Comparison of ENCODE assay signal across 9 mouse cellular contexts in the genomic region with DNA sequence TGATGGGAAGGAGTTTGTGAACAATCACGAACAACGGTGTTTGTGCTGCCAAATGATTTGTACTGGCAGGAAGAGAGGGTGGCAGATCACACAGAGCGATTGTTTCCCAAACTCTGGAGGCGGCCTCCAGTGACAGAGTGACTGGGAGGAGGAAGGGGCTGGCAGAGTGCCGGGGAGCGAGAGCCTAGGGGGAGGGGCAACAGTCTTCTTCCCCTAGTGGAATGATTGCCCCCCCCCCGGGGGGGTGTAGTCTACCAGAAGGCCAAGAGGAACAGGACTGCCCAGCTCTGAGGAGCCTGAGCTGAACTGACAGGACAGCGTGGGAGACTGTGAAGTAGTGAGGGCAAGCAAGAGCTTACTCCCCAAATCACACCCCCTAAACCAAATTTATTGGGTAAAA.
DNase-seq lines count a peak whose midpoint lies in the region; ATAC-seq lines count a peak whose summit lies in the region.
"Had no signal": no experiment of that assay in that cellular context is flagged by ENCODE, and none has a peak within 500 bp of the region (broad histone marks: within the 10 kb centered on the region; RNA-seq: fewer than 3 reads in every experiment).

No protein-coding gene starts in this region.

- no peak overlapping the region for H3K4me3 ChIP-seq in hindbrain, embryonic 16.5 days (ENCODE audit: low read length)
- H3K4me3 ChIP-seq: liver, embryonic 13.5 days had no signal

- ATAC-seq in hindbrain, embryonic 16.5 days = peak; percentile 64; the same call in 1 of the 2 replicates
- ATAC-seq in inflammation-experienced regulatory T-cells, adult 6 months = no peak

- no peaks in the 10 kb centered on the region for H3K27me3 ChIP-seq in hindbrain, embryonic 16.5 days (replicated peaks; ENCODE audit: control insufficient read depth, insufficient read depth, low read length)

- no peaks in the 10 kb centered on the region for H3K36me3 ChIP-seq in hindbrain, embryonic 16.5 days (ENCODE audit: control insufficient read depth, insufficient read depth, low read length)
- H3K36me3 ChIP-seq: liver, embryonic 13.5 days had no signal

- peak; percentile 76 to 83 for DNase-seq in adrenal gland, postnatal 36 days
- peak; percentile 36 for DNase-seq in embryo, embryonic 11.5 days (ENCODE audit: low read depth, low spot score)
- peak; percentile 78 to 86 for DNase-seq in gastrocnemius, postnatal 4 days (ENCODE audit: low spot score in 2 of 2)
- DNase-seq in left cerebral cortex, adult 11 months (ENCODE audit: low spot score) = peak; percentile 74
- DNase-seq in lung, postnatal 4 days = peak; percentile 91 to 95
- DNase-seq in right cerebral cortex, postnatal 4 days = peak; percentile 84
- DNase-seq: liver, embryonic 13.5 days had no signal

- H3K9ac ChIP-seq in hindbrain, embryonic 16.5 days (ENCODE audit: low read depth, low read length) = no peak overlapping the region
- H3K9ac ChIP-seq: liver, embryonic 13.5 days had no signal

- H3K9me3 ChIP-seq in hindbrain, embryonic 16.5 days (ENCODE audit: control insufficient read depth, low read length) = no peaks in the 10 kb centered on the region

- peaks cover 36% of the 10 kb centered on the region for H3K4me1 ChIP-seq in hindbrain, embryonic 16.5 days (ENCODE audit: control insufficient read depth, insufficient read depth, low read depth, low read length)

- H3K4me2 ChIP-seq in hindbrain, embryonic 16.5 days (ENCODE audit: low read length) = 0 out of 2 replicates have a peak overlapping the region, but pooled peaks have one; percentile 5
- H3K4me2 ChIP-seq: liver, embryonic 13.5 days had no signal

- WGBS in hindbrain, embryonic 16.5 days = 6% methylated on average over 8 of the region's 8 CpGs

- H3K27ac ChIP-seq in hindbrain, embryonic 16.5 days (ENCODE audit: low read depth, low read length) = peak overlapping the region; percentile 19
- H3K27ac ChIP-seq: liver, embryonic 13.5 days had no signal

Comparison
In these comparisons a context has a peak if more than half of its experiments do, and no peak if none do; other contexts are left out.
1. DNase-seq: peak in every context shown above with its lines; median percentile 93 in lung, postnatal 4 days; 84 in right cerebral cortex, postnatal 4 days; 82 in gastrocnemius, postnatal 4 days; 80 in adrenal gland, postnatal 36 days; 74 in left cerebral cortex, adult 11 months; 36 in embryo, embryonic 11.5 days.